Mouse (Mus musculus): ENCODE results near the gene Ell.

DNA sequence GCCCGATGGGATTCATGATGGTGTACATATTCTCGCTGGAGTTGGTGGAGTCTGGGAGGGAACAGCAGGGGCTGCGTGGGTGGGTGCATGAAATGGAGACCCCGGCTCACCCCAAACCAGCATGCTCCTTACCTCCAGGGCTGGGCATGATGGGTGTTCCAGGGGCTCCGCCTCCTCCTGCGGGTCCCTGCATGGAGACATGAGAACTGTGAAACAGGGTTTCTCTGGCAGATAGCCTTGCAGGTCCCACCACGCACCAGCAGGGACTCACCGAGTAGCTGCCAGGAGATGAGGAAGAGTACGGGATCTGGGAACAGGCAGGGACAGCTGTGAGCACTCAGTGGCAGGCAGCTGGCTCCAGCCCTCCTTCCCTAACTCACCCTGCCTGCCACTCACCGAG, 59.5 kb downstream of the Ell start:
- TF ChIP-seq GATA1 (IDR thresholded peaks at IDR 0.05; ENCODE audit: low read length) (no peak), TAL1 (IDR thresholded peaks at IDR 0.05; ENCODE audit: low read length) (no peak)

All from erythroblast, embryonic 14.5 days (primary cell).